Mouse (Mus musculus) neural tube, embryonic 11.5 days (tissue): ENCODE results near the gene Olfr618. TPM values are rescaled to one million over a fixed set of nuclear protein-coding genes. Genes with fewer than 3 reads are reported as not detected.

Experiments used
- ATAC-seq: fragments of 200-750 bp; cut with Nextera tagmentation; 2 replicates; pipeline ENCODE4 v1.8.0; 2017; ENCODE audit warnings: moderate number of reproducible peaks, mild to moderate bottlenecking, moderate TSS enrichment, moderate library complexity; ENCODE audit not compliant: insufficient read depth, low FRiP score, low TSS enrichment
- DNase-seq: peaks from one replicate; pipeline ENCODE4 v3.0.0-alpha.2; 2015; ENCODE audit warnings: low spot score
- H3K27ac ChIP-seq: fragments of 300-500 bp; sonication (generic); 2 replicates; pipeline ENCODE4 v1.5.1; 2014; ENCODE audit warnings: low read depth, mild to moderate bottlenecking, low read length
- H3K27me3 ChIP-seq: fragments of 300-500 bp; sonication (generic); 2 replicates; pipeline ENCODE4 v1.6.1; 2014; ENCODE audit warnings: mild to moderate bottlenecking, low read length, mixed read lengths; ENCODE audit not compliant: control insufficient read depth, insufficient read depth
- H3K36me3 ChIP-seq: fragments of 300-500 bp; sonication (generic); 2 replicates; pipeline ENCODE4 v1.6.1; 2014; ENCODE audit warnings: mild to moderate bottlenecking, low read length, moderate library complexity, mixed read lengths; ENCODE audit not compliant: control insufficient read depth, insufficient read depth
- H3K4me1 ChIP-seq: fragments of 300-500 bp; sonication (generic); 2 replicates; pipeline ENCODE4 v1.6.1; 2014; ENCODE audit warnings: low read length, mixed read lengths; ENCODE audit not compliant: control insufficient read depth, insufficient read depth
- H3K4me2 ChIP-seq: fragments of 300-500 bp; sonication (generic); 2 replicates; pipeline ENCODE4 v1.6.1; 2014; ENCODE audit warnings: low read depth, mild to moderate bottlenecking, moderate library complexity
- H3K4me3 ChIP-seq: fragments of 300-500 bp; sonication (generic); 2 replicates; pipeline ENCODE4 v1.5.1; 2014; ENCODE audit warnings: low read depth, low read length
- H3K9ac ChIP-seq: fragments of 300-500 bp; sonication (generic); 2 replicates; pipeline ENCODE4 v1.6.1; 2014; ENCODE audit warnings: mild to moderate bottlenecking, low read length
- H3K9me3 ChIP-seq: fragments of 300-500 bp; sonication (generic); 2 replicates; pipeline ENCODE4 v1.6.1; 2016; ENCODE audit warnings: low read length; ENCODE audit not compliant: control insufficient read depth
- WGBS: fragments of 180-500 bp; shearing (Covaris S2); extraction: QIAGEN DNeasy Blood & Tissue Kit; methylation state at CpG from one replicate; pipeline ENCODE4 v1.1.7; 2014; 5-methylcytosine and 5-hydroxymethylcytosine counted together
- microRNA-seq: library from miRNA; unstranded; fragments of <30 nt; microRNA quantifications from one replicate; pipeline ENCODE4, GENCODE M21; 2016
- polyA plus RNA-seq: library from polyadenylated mRNA; unstranded; fragments of >200 nt; fragmentation: Nextera tagmentation; extraction: Ambion mirVana; gene quantifications from 2 replicates; pipeline ENCODE4 v1.2.1, GENCODE M21; 2014

Gene Olfr618
- polyA plus RNA-seq, 1 experiment from 2014 or later: not detected

GRCm38 (mm10) chr7:103636795-103637194 is 46.9 kb downstream of the Olfr618 start:
- Histone ChIP-seq H3K27ac (no peak overlapping the region), H3K4me3 (no peak overlapping the region), H3K27me3 (no peaks in the 10 kb centered on the region), H3K9ac (no peak overlapping the region), H3K9me3 (no peaks in the 10 kb centered on the region), H3K4me2 (no peak overlapping the region), H3K36me3 (no peaks in the 10 kb centered on the region), H3K4me1 (no peaks in the 10 kb centered on the region)
- ATAC-seq: no peak
- no peak for DNase-seq

- Histone ChIP-seq H3K4me1 (no peaks in the 10 kb centered on the region), H3K9ac (no peak within 1 kb of the TSS), H3K27me3 (no peaks in the 10 kb centered on the region), H3K27ac (no peak within 1 kb of the TSS), H3K4me2 (no peak within 1 kb of the TSS), H3K4me3 (no peak within 1 kb of the TSS), H3K36me3 (no peaks in the 10 kb centered on the region), H3K9me3 (no peaks in the 10 kb centered on the region)
- DNase-seq (no peak), ATAC-seq (no peak)
- WGBS: 61% methylated on average over 1 of the region's 1 CpGs
Observed at GRCm38 (mm10) chr7:103642602-103643001, 52.7 kb downstream of the Olfr618 start, which contains the start of gene Olfr622. Gene Olfr622, minus strand, starts transcription at chr7:103642702.

- no peak overlapping the region for H3K27ac ChIP-seq
- ATAC-seq (no peak), DNase-seq (no peak)
- H3K4me3 ChIP-seq: no peak overlapping the region
- H3K4me1 ChIP-seq: no peaks in the 10 kb centered on the region
- no peaks in the 10 kb centered on the region for H3K36me3 ChIP-seq
- H3K27me3 ChIP-seq: no peaks in the 10 kb centered on the region
- H3K9ac ChIP-seq: no peak overlapping the region
- H3K4me2 ChIP-seq: no peak overlapping the region
- 85% methylated on average over 4 of the region's 4 CpGs for WGBS
- H3K9me3 ChIP-seq: no peaks in the 10 kb centered on the region
Observed at GRCm38 (mm10) chr7:103644070-103644469, 54.2 kb downstream of the Olfr618 start.

Small RNA genes lying within 50 kb of the gene (microRNA-seq; reads per million reads assigned to microRNA genes)
- not detected for gene Gm26506

Other genes with a start within 250 kb of the Olfr618 start
- gene Olfr600, start 240.4 kb upstream of the Olfr618 start, polyA plus RNA-seq: not detected in 2 replicates
- gene Olfr601, start 227.4 kb upstream of the Olfr618 start, polyA plus RNA-seq: not detected in 2 replicates
- gene Olfr603, start 203.9 kb upstream of the Olfr618 start, polyA plus RNA-seq: not detected in 2 replicates
- gene Usp17lc, start 175.0 kb upstream of the Olfr618 start, polyA plus RNA-seq: not detected in 2 replicates
- gene Olfr605, start 144.7 kb upstream of the Olfr618 start, polyA plus RNA-seq: not detected in 2 replicates
- not detected in 2 replicates for gene Olfr606, start 141.1 kb upstream of the Olfr618 start, polyA plus RNA-seq
- gene Olfr607, start 126.0 kb upstream of the Olfr618 start, polyA plus RNA-seq: not detected in 2 replicates
- gene Olfr608, start 120.2 kb upstream of the Olfr618 start, polyA plus RNA-seq: not detected in 2 replicates
- not detected in 2 replicates for gene Olfr609, start 92.0 kb upstream of the Olfr618 start, polyA plus RNA-seq
- gene Olfr610, start 78.0 kb upstream of the Olfr618 start, polyA plus RNA-seq: not detected in 2 replicates
- gene Olfr611, start 69.3 kb upstream of the Olfr618 start, polyA plus RNA-seq: not detected in 2 replicates
- gene Olfr612, start 47.4 kb upstream of the Olfr618 start, polyA plus RNA-seq: not detected in 2 replicates
- not detected in 2 replicates for gene Olfr613, start 42.0 kb upstream of the Olfr618 start, polyA plus RNA-seq
- not detected in 2 replicates for gene Olfr615, start 34.0 kb upstream of the Olfr618 start, polyA plus RNA-seq
- not detected in 2 replicates for gene Olfr616, start 21.0 kb upstream of the Olfr618 start, polyA plus RNA-seq
- not detected in 2 replicates for gene Olfr617, start 17.0 kb upstream of the Olfr618 start, polyA plus RNA-seq
- not detected in 2 replicates for gene Olfr619, start 10.5 kb downstream of the Olfr618 start, polyA plus RNA-seq
- gene Olfr620, start 22.4 kb downstream of the Olfr618 start, polyA plus RNA-seq: not detected in 2 replicates
- not detected in 2 replicates for gene Olfr622, start 52.6 kb downstream of the Olfr618 start, polyA plus RNA-seq
- not detected in 2 replicates for gene Olfr623, start 73.6 kb downstream of the Olfr618 start, polyA plus RNA-seq
- 0.04 TPM in 2 replicates for gene Olfr624, start 81.1 kb downstream of the Olfr618 start, polyA plus RNA-seq
- not detected in 2 replicates for gene Olfr625-ps1, start 92.6 kb downstream of the Olfr618 start, polyA plus RNA-seq
- gene Olfr243, start 124.6 kb downstream of the Olfr618 start, polyA plus RNA-seq: not detected in 2 replicates
- not detected in 2 replicates for gene Olfr628, start 140.3 kb downstream of the Olfr618 start, polyA plus RNA-seq
- not detected in 2 replicates for gene Olfr629, start 154.8 kb downstream of the Olfr618 start, polyA plus RNA-seq
- not detected in 2 replicates for gene Olfr630, start 167.2 kb downstream of the Olfr618 start, polyA plus RNA-seq
- gene Olfr69, start 181.5 kb downstream of the Olfr618 start, polyA plus RNA-seq: not detected in 2 replicates
- not detected in 2 replicates for gene Olfr68, start 189.6 kb downstream of the Olfr618 start, polyA plus RNA-seq
- gene Olfr67, start 201.7 kb downstream of the Olfr618 start, polyA plus RNA-seq: not detected in 2 replicates
- gene Hbb-bt, start 223.9 kb downstream of the Olfr618 start, polyA plus RNA-seq: 601 and 630 TPM in 2 replicates
- gene Hbb-bs, start 238.0 kb downstream of the Olfr618 start, polyA plus RNA-seq: 191 and 252 TPM in 2 replicates